Mouse (Mus musculus): ENCODE data around the gene Bmpr2. TPM values are rescaled to one million over a fixed set of nuclear protein-coding genes. Genes with fewer than 3 reads are reported as not detected.
A peak's percentile ranks its signal among the peaks of the same experiment; 100 is the strongest.

Bmpr2 gene
- 1.2 and 1.4 TPM in 2 replicates for polyA plus RNA-seq (2012; rRNA removed)

DNA sequence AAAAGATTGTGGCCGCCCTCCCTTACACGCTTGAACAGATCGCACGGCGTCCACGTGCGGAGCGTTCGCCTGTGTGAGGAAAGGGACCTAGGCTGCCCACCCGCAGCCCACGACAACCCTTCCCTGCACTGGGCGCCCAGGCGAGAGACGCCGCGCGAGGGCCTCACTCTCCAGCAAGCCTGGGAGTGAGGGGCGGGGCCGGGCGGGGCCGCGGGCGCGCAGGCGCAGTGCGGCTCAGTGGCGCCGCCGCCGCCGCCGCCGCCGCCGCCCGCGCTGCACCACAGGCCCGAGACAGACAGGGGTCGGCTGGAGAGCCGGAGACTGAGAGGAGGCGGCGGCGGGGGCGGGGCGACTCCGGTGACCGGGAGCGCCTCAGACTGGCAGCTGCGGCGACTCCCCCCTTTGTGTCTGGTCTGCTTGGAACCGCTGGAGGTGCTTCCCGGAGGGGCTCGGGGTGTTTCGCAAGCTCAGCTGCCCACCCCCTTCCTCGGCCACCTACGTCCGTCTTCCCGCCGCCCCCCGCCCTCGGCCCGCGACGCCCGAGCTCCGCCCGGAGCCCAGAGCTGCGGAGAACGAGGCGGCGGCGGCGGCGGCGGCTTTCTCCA lies at the start of gene Bmpr2:
Gene Bmpr2, plus strand, starts transcription at position 237 of the 605 bp plus-strand sequence.
- under 1% methylated on average over 53 of the region's 75 CpGs for WGBS
- H3K36me3 ChIP-seq (ENCODE audit: control insufficient read depth, insufficient read depth, low read length), result no peaks in the 10 kb centered on the region
- H3K4me3 ChIP-seq (ENCODE audit: extremely low read depth, insufficient read depth, insufficient read length), result peak within 1 kb of the TSS; percentile 83
- H3K27ac ChIP-seq (ENCODE audit: insufficient read depth, low read length), result peak within 1 kb of the TSS; percentile 75
- peaks cover 11% of the 10 kb centered on the region for H3K27me3 ChIP-seq (ENCODE audit: control insufficient read depth, insufficient read depth, low read length)
- H3K4me1 ChIP-seq (ENCODE audit: control insufficient read depth, insufficient read depth, insufficient read length), result peaks cover 3% of the 10 kb centered on the region; the same call in 1 of the 2 replicates
- DNase-seq (ENCODE audit: low read depth in 1 of 2, low spot score in 2 of 2), result peak; percentile 44 to 69
- TF ChIP-seq CTCF (IDR thresholded peaks at IDR 0.05; ENCODE audit: extremely low read depth, insufficient read depth, insufficient read length, insufficient replicate concordance) (0 out of 2 replicates have a peak, but pooled peaks have one; percentile 1), POLR2A (IDR thresholded peaks at IDR 0.05; ENCODE audit: low read depth, low read length) (no peak)

DNA sequence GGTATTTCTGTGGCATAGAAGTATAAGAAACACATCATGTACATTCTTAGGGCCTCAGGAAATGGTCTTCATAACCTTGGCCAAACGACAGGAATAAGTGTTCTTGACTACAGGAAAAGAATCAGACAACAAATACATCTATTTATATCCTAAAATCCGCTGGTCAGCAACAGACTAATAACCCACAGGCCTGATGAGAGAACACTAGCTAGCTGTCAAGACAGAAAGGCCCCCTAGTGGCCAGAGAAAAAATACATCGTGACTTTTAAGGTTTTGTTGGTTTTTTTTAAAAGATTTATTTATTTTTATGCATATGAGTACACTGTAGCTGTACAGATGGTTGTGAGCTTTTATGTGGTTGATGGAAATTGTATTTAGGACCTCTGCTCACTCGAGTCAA lies 43.3 kb upstream of the Bmpr2 start:
- no peak for TF ChIP-seq POLR2A (IDR thresholded peaks at IDR 0.05; ENCODE audit: low read depth, low read length)
- no peak for TF ChIP-seq CTCF (IDR thresholded peaks at IDR 0.05; ENCODE audit: extremely low read depth, insufficient read depth, insufficient read length, insufficient replicate concordance)
- Histone ChIP-seq H3K4me3 (ENCODE audit: extremely low read depth, insufficient read depth, insufficient read length) (no peak overlapping the region), H3K36me3 (ENCODE audit: control insufficient read depth, insufficient read depth, low read length) (no peaks in the 10 kb centered on the region), H3K4me1 (ENCODE audit: control insufficient read depth, insufficient read depth, insufficient read length) (no peaks in the 10 kb centered on the region), H3K27me3 (ENCODE audit: control insufficient read depth, insufficient read depth, low read length) (no peaks in the 10 kb centered on the region), H3K27ac (ENCODE audit: insufficient read depth, low read length) (no peak overlapping the region)
- WGBS, result 26% methylated on average over 4 of the region's 4 CpGs
- DNase-seq (ENCODE audit: low read depth in 1 of 2, low spot score in 2 of 2), result peak in 1 of 2 experiments; percentile 8

DNA sequence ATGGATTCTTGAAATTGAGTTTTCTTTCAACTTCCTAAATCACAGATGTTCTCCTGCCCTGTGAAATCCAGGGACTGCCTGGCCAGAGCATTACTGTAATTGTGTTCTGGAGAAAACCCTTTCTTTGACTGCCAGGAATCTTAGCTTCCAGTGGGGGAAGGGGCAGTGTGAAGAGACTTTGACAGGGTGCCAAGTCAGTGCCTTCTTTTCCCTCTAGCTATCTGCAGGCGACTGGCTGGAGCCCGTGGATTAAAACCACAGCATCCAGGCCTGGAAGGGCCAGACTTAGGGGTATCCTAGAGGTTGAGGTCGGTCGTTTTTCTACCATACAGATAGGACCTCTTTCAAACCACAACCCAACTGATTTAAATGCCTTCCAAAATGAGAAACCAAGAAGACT lies 37.5 kb upstream of the Bmpr2 start:
- Histone ChIP-seq H3K27ac (ENCODE audit: insufficient read depth, low read length) (no peak overlapping the region), H3K4me1 (ENCODE audit: control insufficient read depth, insufficient read depth, insufficient read length) (no peaks in the 10 kb centered on the region), H3K36me3 (ENCODE audit: control insufficient read depth, insufficient read depth, low read length) (no peaks in the 10 kb centered on the region), H3K4me3 (ENCODE audit: extremely low read depth, insufficient read depth, insufficient read length) (no peak overlapping the region), H3K27me3 (ENCODE audit: control insufficient read depth, insufficient read depth, low read length) (no peaks in the 10 kb centered on the region)
- 72% methylated on average over 4 of the region's 4 CpGs for WGBS
- no peak for TF ChIP-seq POLR2A (IDR thresholded peaks at IDR 0.05; ENCODE audit: low read depth, low read length)
- TF ChIP-seq CTCF (IDR thresholded peaks at IDR 0.05; ENCODE audit: extremely low read depth, insufficient read depth, insufficient read length, insufficient replicate concordance), result no peak
- DNase-seq (ENCODE audit: low read depth in 1 of 2, low spot score in 2 of 2), result no peak

DNA sequence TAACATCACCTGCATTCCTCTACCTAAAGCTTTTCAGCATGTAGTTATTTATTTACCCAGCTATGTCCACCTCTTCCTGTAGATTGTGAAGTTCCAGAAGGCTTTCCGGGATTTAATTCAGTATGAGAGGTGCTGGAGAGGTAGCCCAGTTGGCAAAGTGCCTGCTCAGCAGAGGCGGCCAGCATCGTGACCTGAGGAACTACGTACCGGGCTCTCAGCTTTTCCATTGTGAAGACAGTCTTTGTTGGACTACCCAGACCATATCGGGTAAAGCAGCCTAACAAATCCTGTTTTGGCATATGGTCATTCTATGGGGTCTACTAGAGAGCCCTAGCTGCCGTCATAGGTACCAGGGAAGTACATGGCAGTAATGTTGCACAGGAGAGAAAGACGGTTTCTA lies 33.1 kb upstream of the Bmpr2 start:
- H3K36me3 ChIP-seq (ENCODE audit: control insufficient read depth, insufficient read depth, low read length), result no peaks in the 10 kb centered on the region
- no peak overlapping the region for H3K27ac ChIP-seq (ENCODE audit: insufficient read depth, low read length)
- WGBS, result 92% methylated on average over 8 of the region's 8 CpGs
- DNase-seq (ENCODE audit: low read depth in 1 of 2, low spot score in 2 of 2), result no peak
- TF ChIP-seq CTCF (IDR thresholded peaks at IDR 0.05; ENCODE audit: extremely low read depth, insufficient read depth, insufficient read length, insufficient replicate concordance), result no peak
- no peak for TF ChIP-seq POLR2A (IDR thresholded peaks at IDR 0.05; ENCODE audit: low read depth, low read length)
- H3K4me1 ChIP-seq (ENCODE audit: control insufficient read depth, insufficient read depth, insufficient read length), result no peaks in the 10 kb centered on the region
- no peaks in the 10 kb centered on the region for H3K27me3 ChIP-seq (ENCODE audit: control insufficient read depth, insufficient read depth, low read length)
- H3K4me3 ChIP-seq (ENCODE audit: extremely low read depth, insufficient read depth, insufficient read length), result no peak overlapping the region

DNA sequence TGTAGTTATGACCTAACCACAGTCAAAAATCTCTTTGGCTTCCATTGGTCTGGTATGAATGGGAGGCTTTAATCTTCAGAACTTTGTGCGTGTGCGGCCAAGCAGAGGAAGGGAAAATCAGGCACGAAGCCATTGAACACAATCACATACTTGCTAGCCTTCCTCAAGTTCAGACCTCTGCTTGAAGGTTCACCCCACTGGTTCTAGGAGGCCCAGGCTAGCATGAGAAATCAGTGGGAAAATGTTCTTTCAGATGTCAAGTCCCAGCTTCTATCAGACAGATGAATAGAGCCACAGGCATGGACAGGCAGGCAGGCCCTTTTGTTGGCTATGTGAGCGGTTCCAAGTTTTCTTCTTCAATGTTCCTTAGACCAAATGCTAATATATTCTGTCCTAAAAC lies 32.5 kb upstream of the Bmpr2 start:
- DNase-seq (ENCODE audit: low read depth in 1 of 2, low spot score in 2 of 2), result no peak
- H3K36me3 ChIP-seq (ENCODE audit: control insufficient read depth, insufficient read depth, low read length), result no peaks in the 10 kb centered on the region
- H3K4me1 ChIP-seq (ENCODE audit: control insufficient read depth, insufficient read depth, insufficient read length), result no peaks in the 10 kb centered on the region
- no peak overlapping the region for H3K4me3 ChIP-seq (ENCODE audit: extremely low read depth, insufficient read depth, insufficient read length)
- TF ChIP-seq CTCF (IDR thresholded peaks at IDR 0.05; ENCODE audit: extremely low read depth, insufficient read depth, insufficient read length, insufficient replicate concordance) (no peak), POLR2A (IDR thresholded peaks at IDR 0.05; ENCODE audit: low read depth, low read length) (no peak)
- H3K27me3 ChIP-seq (ENCODE audit: control insufficient read depth, insufficient read depth, low read length), result no peaks in the 10 kb centered on the region
- WGBS, result 89% methylated on average over 4 of the region's 4 CpGs
- H3K27ac ChIP-seq (ENCODE audit: insufficient read depth, low read length), result no peak overlapping the region

DNA sequence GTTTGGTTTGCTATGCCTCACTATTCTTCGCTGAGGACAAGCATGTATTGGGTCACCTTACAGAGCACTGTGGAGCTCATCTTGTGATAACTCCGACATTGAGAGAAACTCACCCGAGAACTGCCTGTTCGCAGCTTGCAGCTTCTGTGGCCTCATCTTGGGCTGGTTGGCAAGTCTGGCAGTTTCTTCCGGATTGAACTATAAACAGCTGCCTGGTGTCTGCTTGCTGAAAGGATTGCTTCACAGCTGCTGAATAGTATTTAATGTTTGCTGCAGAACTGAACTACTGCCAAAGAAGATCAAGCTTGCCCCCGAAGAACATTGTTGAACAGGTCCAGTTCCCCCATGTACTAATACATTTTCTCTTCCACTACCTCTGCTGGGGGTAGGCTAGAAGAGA lies 29.1 kb upstream of the Bmpr2 start:
- H3K36me3 ChIP-seq (ENCODE audit: control insufficient read depth, insufficient read depth, low read length), result no peaks in the 10 kb centered on the region
- H3K27ac ChIP-seq (ENCODE audit: insufficient read depth, low read length), result no peak overlapping the region
- H3K4me1 ChIP-seq (ENCODE audit: control insufficient read depth, insufficient read depth, insufficient read length), result no peaks in the 10 kb centered on the region
- H3K27me3 ChIP-seq (ENCODE audit: control insufficient read depth, insufficient read depth, low read length), result no peaks in the 10 kb centered on the region
- H3K4me3 ChIP-seq (ENCODE audit: extremely low read depth, insufficient read depth, insufficient read length), result no peak overlapping the region
- 72% methylated on average over 6 of the region's 6 CpGs for WGBS
- no peak for TF ChIP-seq POLR2A (IDR thresholded peaks at IDR 0.05; ENCODE audit: low read depth, low read length)
- no peak for TF ChIP-seq CTCF (IDR thresholded peaks at IDR 0.05; ENCODE audit: extremely low read depth, insufficient read depth, insufficient read length, insufficient replicate concordance)
- DNase-seq (ENCODE audit: low read depth in 1 of 2, low spot score in 2 of 2), result no peak

DNA sequence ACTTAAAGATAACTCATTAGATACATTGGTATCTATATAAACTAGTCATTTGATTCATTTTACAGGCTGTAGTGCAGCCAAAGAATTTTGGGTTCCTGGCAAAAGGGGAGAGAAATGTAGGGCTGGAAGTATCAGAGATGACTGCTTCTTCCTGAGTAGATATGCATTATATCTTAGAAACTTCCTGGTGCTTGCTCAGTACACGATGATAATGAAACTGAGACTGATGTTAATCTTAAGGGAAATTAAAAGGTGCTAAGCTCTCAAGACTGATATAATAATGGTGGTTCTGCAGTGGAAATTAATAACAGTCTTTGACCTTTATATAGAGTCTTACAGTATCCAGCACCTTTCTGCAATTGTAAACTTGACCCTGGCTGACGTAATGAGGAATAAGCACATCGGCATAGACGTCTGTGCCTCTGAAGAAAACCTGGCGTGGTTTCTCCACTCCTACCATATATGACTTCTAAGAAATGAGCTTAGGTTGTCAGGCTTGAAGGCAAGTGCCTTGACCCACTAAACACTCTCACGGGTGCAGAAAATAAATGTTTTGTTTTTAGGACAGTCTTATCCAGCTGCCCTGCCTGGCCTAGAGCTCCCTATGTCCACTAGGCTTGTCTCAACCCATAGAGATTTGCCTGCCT lies 24.3 kb upstream of the Bmpr2 start:
- TF ChIP-seq CTCF (IDR thresholded peaks at IDR 0.05; ENCODE audit: extremely low read depth, insufficient read depth, insufficient read length, insufficient replicate concordance) (no peak), POLR2A (IDR thresholded peaks at IDR 0.05; ENCODE audit: low read depth, low read length) (no peak)
- H3K27me3 ChIP-seq (ENCODE audit: control insufficient read depth, insufficient read depth, low read length), result no peaks in the 10 kb centered on the region
- no peak overlapping the region for H3K27ac ChIP-seq (ENCODE audit: insufficient read depth, low read length)
- 83% methylated on average over 6 of the region's 6 CpGs for WGBS
- H3K4me3 ChIP-seq (ENCODE audit: extremely low read depth, insufficient read depth, insufficient read length), result no peak overlapping the region
- no peaks in the 10 kb centered on the region for H3K36me3 ChIP-seq (ENCODE audit: control insufficient read depth, insufficient read depth, low read length)
- no peak for DNase-seq (ENCODE audit: low read depth in 1 of 2, low spot score in 2 of 2)
- H3K4me1 ChIP-seq (ENCODE audit: control insufficient read depth, insufficient read depth, insufficient read length), result no peaks in the 10 kb centered on the region

Data from spleen, adult 2 months (tissue).